Comparison of ENCODE assay signal across 1 mouse cellular context in genomic region chr14:75847669-75848068, GRCm38 (mm10).
TF ChIP-seq lines count a peak whose summit lies in the region.

No protein-coding gene starts in this region.

TF ChIP-seq in MEL, 35 proteins besides CTCF, POLR2A, EP300 and RAD21 (continued from another document):
- TF ChIP-seq MYB (IDR thresholded peaks at IDR 0.05; ENCODE audit: low read depth, low read length), result no peak; the same call in 1 of the 2 replicates
- TF ChIP-seq ZC3H11A (IDR thresholded peaks at IDR 0.05; ENCODE audit: low read depth, low read length), result no peak
